ENCODE assay signal across 8 mouse cellular contexts in genomic region chr6:127265901-127266812, GRCm38 (mm10).
DNase-seq lines count a peak whose midpoint lies in the region; ATAC-seq and TF ChIP-seq lines count a peak whose summit lies in the region.

No protein-coding gene starts in this region.

- 0 out of 2 replicates have a peak, but pooled peaks have one; percentile 44 for ATAC-seq in heart, embryonic 13.5 days (ENCODE audit: extremely low read depth, insufficient number of reproducible peaks, low FRiP score, low TSS enrichment)
- peak; percentile 68 for ATAC-seq in kidney, postnatal 0 days (replicated peaks; ENCODE audit: low FRiP score, low read depth)
- ATAC-seq in midbrain, postnatal 0 days (ENCODE audit: low FRiP score), result 0 out of 2 replicates have a peak, but pooled peaks have one; percentile 44

- H3K4me1 ChIP-seq in heart, embryonic 13.5 days, result peaks cover 18% of the 10 kb centered on the region
- no peaks in the 10 kb centered on the region for H3K4me1 ChIP-seq in kidney, postnatal 0 days (replicated peaks; ENCODE audit: insufficient read depth, low read length)
- H3K4me1 ChIP-seq in midbrain, postnatal 0 days (ENCODE audit: insufficient read depth, low read length), result 0 out of 2 replicates have a peak, but pooled peaks cover 2% of the 10 kb centered on the region

- WGBS in heart, embryonic 13.5 days, result 9% methylated on average over 21 of the region's 21 CpGs
- WGBS in kidney, postnatal 0 days, result 4% methylated on average over 20 of the region's 21 CpGs
- WGBS in midbrain, postnatal 0 days, result 7% methylated on average over 21 of the region's 21 CpGs

- H3K9ac ChIP-seq in heart, embryonic 13.5 days, result peak overlapping the region; percentile 78
- H3K9ac ChIP-seq in kidney, postnatal 0 days (ENCODE audit: low read depth, low read length), result peak overlapping the region; percentile 18; the same call in 1 of the 2 replicates
- H3K9ac ChIP-seq in midbrain, postnatal 0 days (replicated peaks; ENCODE audit: low read length, poor library complexity, severe bottlenecking), result peak overlapping the region; percentile 33; the same call in 1 of the 2 replicates

- peak overlapping the region; percentile 78 for H3K27ac ChIP-seq in heart, embryonic 13.5 days (replicated peaks)
- H3K27ac ChIP-seq in kidney, postnatal 0 days, result peak overlapping the region; percentile 84
- 0 out of 2 replicates have a peak overlapping the region, but pooled peaks have one; percentile 43 for H3K27ac ChIP-seq in midbrain, postnatal 0 days (ENCODE audit: low read depth, low read length)

- H3K4me3 ChIP-seq in heart, embryonic 13.5 days, result peak overlapping the region; percentile 48
- peak overlapping the region; percentile 23 for H3K4me3 ChIP-seq in kidney, postnatal 0 days (replicated peaks; ENCODE audit: low read depth, low read length)
- H3K4me3 ChIP-seq in midbrain, postnatal 0 days (ENCODE audit: low read depth, low read length), result peak overlapping the region; percentile 27

- H3K36me3 ChIP-seq in heart, embryonic 13.5 days, result no peaks in the 10 kb centered on the region
- no peaks in the 10 kb centered on the region for H3K36me3 ChIP-seq in kidney, postnatal 0 days (ENCODE audit: insufficient read depth, low read length)
- no peaks in the 10 kb centered on the region for H3K36me3 ChIP-seq in midbrain, postnatal 0 days (ENCODE audit: insufficient read depth, low read length)

- peak overlapping the region; percentile 78 for H3K4me2 ChIP-seq in heart, embryonic 13.5 days
- peak overlapping the region; percentile 57 for H3K4me2 ChIP-seq in kidney, postnatal 0 days (ENCODE audit: low read length)
- H3K4me2 ChIP-seq in midbrain, postnatal 0 days (ENCODE audit: low read depth, low read length, poor library complexity, severe bottlenecking), result peak overlapping the region; percentile 62

- H3K27me3 ChIP-seq in heart, embryonic 13.5 days (replicated peaks), result peaks cover 35% of the 10 kb centered on the region
- no peaks in the 10 kb centered on the region for H3K27me3 ChIP-seq in kidney, postnatal 0 days (ENCODE audit: insufficient read depth, low read length)
- H3K27me3 ChIP-seq in midbrain, postnatal 0 days (ENCODE audit: insufficient read depth, low read length), result 0 out of 2 replicates have a peak, but pooled peaks cover 3% of the 10 kb centered on the region

- peak; percentile 73 to 75 for DNase-seq in B cell, adult 2 months
- peak; percentile 76 for DNase-seq in brain, adult 2 months (ENCODE audit: low read depth, low spot score)
- DNase-seq in fibroblast of lung, adult 2 months (ENCODE audit: low read depth), result peak; percentile 41
- DNase-seq in kidney, postnatal 0 days (ENCODE audit: low spot score), result peak; percentile 95
- peak; percentile 61 for DNase-seq in liver
- peak; percentile 81 for DNase-seq in midbrain, postnatal 0 days (ENCODE audit: low spot score)
- peak; percentile 81 to 84 for DNase-seq in spleen, postnatal 36 days (ENCODE audit: low spot score in 2 of 2)

- no peak for TF ChIP-seq CTCF in kidney, postnatal 0 days (IDR thresholded peaks at IDR 0.05; ENCODE audit: low read depth)
- no peak for TF ChIP-seq CTCF in midbrain, postnatal 0 days (IDR thresholded peaks at IDR 0.05)

- no peaks in the 10 kb centered on the region for H3K9me3 ChIP-seq in heart, embryonic 13.5 days
- no peaks in the 10 kb centered on the region for H3K9me3 ChIP-seq in kidney, postnatal 0 days (replicated peaks; ENCODE audit: low read length)
- H3K9me3 ChIP-seq in midbrain, postnatal 0 days (ENCODE audit: low read length), result no peaks in the 10 kb centered on the region

Comparison
In these comparisons a context has a peak if more than half of its experiments do, and no peak if none do; other contexts are left out.
1. Peak in every context shown above with its lines: DNase-seq, ATAC-seq, H3K4me3 ChIP-seq and H3K27ac ChIP-seq.
2. DNase-seq: peak in every context shown above with its lines; median percentile 95 in kidney, postnatal 0 days; 82 in spleen, postnatal 36 days; 81 in midbrain, postnatal 0 days; 76 in brain, adult 2 months; 74 in B cell, adult 2 months; 61 in liver; 41 in fibroblast of lung, adult 2 months.
3. H3K9ac ChIP-seq: peak in every context shown above with its lines; median percentile 78 in heart, embryonic 13.5 days; 33 in midbrain, postnatal 0 days; 18 in kidney, postnatal 0 days.